In the genomic region with DNA sequence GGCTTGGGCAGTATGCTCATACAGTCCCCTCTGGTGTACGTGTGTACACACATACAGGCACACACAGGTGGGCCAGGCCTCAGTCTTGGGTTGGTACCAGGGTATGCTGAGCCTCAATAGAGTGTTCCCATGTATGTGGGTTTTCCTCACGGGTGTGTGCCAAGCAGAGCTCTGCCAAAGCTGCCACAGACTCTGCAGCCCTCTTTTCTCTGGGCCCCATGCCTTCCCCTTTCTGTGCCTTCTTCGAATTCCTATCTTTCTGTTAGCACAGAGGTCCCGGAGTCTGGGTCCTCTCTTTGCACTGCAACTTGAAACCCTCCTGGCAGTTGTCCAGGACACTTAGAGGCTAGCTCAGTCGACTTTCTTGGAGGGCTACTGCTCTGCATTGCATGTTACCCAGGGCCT, we compare ENCODE assay signal across 9 mouse cellular contexts. TPM values are rescaled to one million over a fixed set of nuclear protein-coding genes. Genes with fewer than 3 reads are reported as not detected.
DNase-seq lines count a peak whose midpoint lies in the region; ATAC-seq and TF ChIP-seq lines count a peak whose summit lies in the region.
"Had no signal": no experiment of that assay in that cellular context is flagged by ENCODE, and none has a peak within 500 bp of the region (broad histone marks: within the 10 kb centered on the region; RNA-seq: fewer than 3 reads in every experiment).

No protein-coding gene starts in this region.

- no peak for TF ChIP-seq CTCF in brain, embryonic 14.5 days (IDR thresholded peaks at IDR 0.05; ENCODE audit: borderline replicate concordance, extremely low read depth, insufficient read depth, insufficient read length)
- no peak for TF ChIP-seq CTCF in heart, postnatal 0 days (IDR thresholded peaks at IDR 0.05; ENCODE audit: low read depth)

- no peak overlapping the region for H3K9ac ChIP-seq in heart, postnatal 0 days (replicated peaks; ENCODE audit: low read depth, low read length)
- no peak overlapping the region for H3K9ac ChIP-seq in midbrain, embryonic 16.5 days (ENCODE audit: low read depth, low read length)

- no peaks in the 10 kb centered on the region for H3K36me3 ChIP-seq in heart, postnatal 0 days (replicated peaks; ENCODE audit: control insufficient read depth, insufficient read depth, low read length)
- no peaks in the 10 kb centered on the region for H3K36me3 ChIP-seq in midbrain, embryonic 16.5 days (ENCODE audit: control insufficient read depth, insufficient read depth, low read length)

- H3K4me2 ChIP-seq in heart, postnatal 0 days (ENCODE audit: low read depth, low read length) = 0 out of 2 replicates have a peak overlapping the region, but pooled peaks have one; percentile 4
- H3K4me2 ChIP-seq in midbrain, embryonic 16.5 days (ENCODE audit: low read length) = no peak overlapping the region

- TF ChIP-seq EP300 in heart, postnatal 0 days (IDR thresholded peaks at IDR 0.05; ENCODE audit: low read depth) = no peak

- TF ChIP-seq POLR2A in brain, embryonic 14.5 days (IDR thresholded peaks at IDR 0.05; ENCODE audit: borderline replicate concordance, extremely low read depth, insufficient read depth, insufficient read length, poor library complexity, severe bottlenecking) = no peak

- no peak overlapping the region for H3K4me3 ChIP-seq in heart, postnatal 0 days (ENCODE audit: low read depth, low read length)
- no peak overlapping the region for H3K4me3 ChIP-seq in midbrain, embryonic 16.5 days (ENCODE audit: low read depth, low read length)
- H3K4me3 ChIP-seq: myocyte had no signal

- H3K4me1 ChIP-seq in heart, postnatal 0 days (ENCODE audit: control insufficient read depth, insufficient read depth) = peaks cover 27% of the 10 kb centered on the region
- H3K4me1 ChIP-seq in midbrain, embryonic 16.5 days (ENCODE audit: control insufficient read depth, insufficient read depth, low read length) = peaks cover 10% of the 10 kb centered on the region

- DNase-seq in adrenal gland, adult 2 months = peak; percentile 25
- DNase-seq in adrenal gland, adult 18-20 months (ENCODE audit: low spot score in 2 of 2) = no peak
- DNase-seq in brain, embryonic 14.5 days (ENCODE audit: low read depth) = peak; percentile 89
- peak; percentile 88 for DNase-seq in heart, postnatal 0 days (ENCODE audit: low spot score)
- peak; percentile 65 to 71 for DNase-seq in kidney, postnatal 36 days
- no peak for DNase-seq in spleen, adult 12 weeks (ENCODE audit: low spot score)

- 9% methylated on average over 5 of the region's 5 CpGs for WGBS in heart, postnatal 0 days
- 44% methylated on average over 5 of the region's 5 CpGs for WGBS in midbrain, embryonic 16.5 days

- H3K9me3 ChIP-seq in heart, postnatal 0 days (replicated peaks; ENCODE audit: control insufficient read depth, low read length) = 0 out of 2 replicates have a peak, but pooled peaks cover 5% of the 10 kb centered on the region
- no peaks in the 10 kb centered on the region for H3K9me3 ChIP-seq in midbrain, embryonic 16.5 days (replicated peaks; ENCODE audit: control insufficient read depth, low read length, poor library complexity, severe bottlenecking)

- ATAC-seq in heart, postnatal 0 days (ENCODE audit: insufficient read depth, low read depth) = peak; percentile 63
- peak; percentile 32; the same call in 1 of the 2 replicates for ATAC-seq in midbrain, embryonic 16.5 days
- no peak for ATAC-seq in CD4-positive, CD25-positive, alpha-beta regulatory T cell, adult 4 months

- H3K27ac ChIP-seq in heart, postnatal 0 days (ENCODE audit: low read depth) = peak overlapping the region; percentile 73
- 0 out of 2 replicates have a peak overlapping the region, but pooled peaks have one; percentile 9 for H3K27ac ChIP-seq in midbrain, embryonic 16.5 days (ENCODE audit: low read length)

- H3K27me3 ChIP-seq in heart, postnatal 0 days (ENCODE audit: control insufficient read depth, insufficient read depth, low read length) = no peaks in the 10 kb centered on the region
- H3K27me3 ChIP-seq in midbrain, embryonic 16.5 days (ENCODE audit: control insufficient read depth, insufficient read depth, low read depth, low read length) = no peaks in the 10 kb centered on the region

RNA-seq across cellular contexts. Expression of gene Zfp618, which starts 33.1 kb away (rescaled TPM):
- 1 to 10 TPM; 2.2 to 4.9 TPM for total RNA-seq in adrenal gland, adult 2 months (2021)
- polyA plus RNA-seq in adrenal gland, adult 2 months (2012; rRNA removed) = 2.5 TPM in 2 replicates
- total RNA-seq in adrenal gland, adult 18-20 months (2021) = 1 to 10 TPM; 1.6 to 1.9 TPM
- 25.8 and 39.7 TPM in 2 replicates for polyA plus RNA-seq in brain, embryonic 14.5 days (2012; rRNA removed)
- total RNA-seq in heart, postnatal 0 days (2014; rRNA removed; ENCODE audit: low replicate concordance) = 5.9 and 7.5 TPM in 2 replicates
- 3.9 and 4.2 TPM in 2 replicates for polyA plus RNA-seq in heart, postnatal 0 days (2015; fragmentation: Nextera tagmentation; extraction: Ambion mirVana)
- polyA plus RNA-seq in midbrain, embryonic 16.5 days (2015; fragmentation: Nextera tagmentation; extraction: Ambion mirVana) = 29.6 and 34.9 TPM in 2 replicates
- under 1 TPM in 1 of 2 experiments, not detected in 1; 0.11 TPM for polyA plus RNA-seq in CD4-positive, CD25-positive, alpha-beta regulatory T cell, adult 4 months (2017; shearing (Covaris generic))
- polyA plus RNA-seq: myocyte had no signal

Comparison
In these comparisons a context has a peak if more than half of its experiments do, and no peak if none do; other contexts are left out.
1. DNase-seq: peak in adrenal gland, adult 2 months (single experiment), brain, embryonic 14.5 days (single experiment), heart, postnatal 0 days (single experiment) and kidney, postnatal 36 days (2 of 2); none in adrenal gland, adult 18-20 months (0 of 2) and spleen, adult 12 weeks (single experiment).